Mouse (Mus musculus): ENCODE data around the gene Prdm12.
A peak's percentile ranks its signal among the peaks of the same experiment; 100 is the strongest.
"Not testable (repeated sequence)": the region's sequence is repeated elsewhere in the genome, so short reads cannot be mapped to it uniquely, and the experiment has no call there.

Gene Prdm12

GRCm38 (mm10) chr2:31641929-31642328, 2.1 kb downstream of the Prdm12 start:
- DNase-seq (ENCODE audit: low read depth, low spot score): no peak

GRCm38 (mm10) chr2:31653971-31654853, 14.4 kb downstream of the Prdm12 start:
- peak; percentile 71 for DNase-seq (ENCODE audit: low read depth, low spot score)

GRCm38 (mm10) chr2:31654854-31655559, 15.2 kb downstream of the Prdm12 start:
- DNase-seq (ENCODE audit: low read depth, low spot score): no peak

GRCm38 (mm10) chr2:31656374-31656773, 16.5 kb downstream of the Prdm12 start:
- DNase-seq (ENCODE audit: low read depth, low spot score): no peak

- DNase-seq (ENCODE audit: low read depth, low spot score): no peak
Measured at GRCm38 (mm10) chr2:31662939-31663803, 23.3 kb downstream of the Prdm12 start.

- DNase-seq (ENCODE audit: low read depth, low spot score): no peak
Measured at GRCm38 (mm10) chr2:31663804-31664180, 24.0 kb downstream of the Prdm12 start.

GRCm38 (mm10) chr2:31667332-31667731, 27.5 kb downstream of the Prdm12 start:
- DNase-seq (ENCODE audit: low read depth, low spot score): no peak

- peak; percentile 94 for DNase-seq (ENCODE audit: low read depth, low spot score)
Measured at GRCm38 (mm10) chr2:31670551-31671035, 30.8 kb downstream of the Prdm12 start, which contains the start of gene Exosc2. Gene Exosc2, plus strand, starts transcription at chr2:31670715.

GRCm38 (mm10) chr2:31678641-31679040, 38.8 kb downstream of the Prdm12 start:
- no peak for DNase-seq (ENCODE audit: low read depth, low spot score)

- not testable (repeated sequence) for DNase-seq (ENCODE audit: low read depth, low spot score)
Measured at GRCm38 (mm10) chr2:31681051-31681707, 41.3 kb downstream of the Prdm12 start.

GRCm38 (mm10) chr2:31681731-31682235, 41.9 kb downstream of the Prdm12 start:
- DNase-seq (ENCODE audit: low read depth, low spot score): no peak

- peak; percentile 49 for DNase-seq (ENCODE audit: low read depth, low spot score)
Measured at GRCm38 (mm10) chr2:31683666-31684065, 43.8 kb downstream of the Prdm12 start.

- DNase-seq (ENCODE audit: low read depth, low spot score): peak; percentile 98
Measured at GRCm38 (mm10) chr2:31688074-31688925, 48.5 kb downstream of the Prdm12 start, which contains the start of gene Abl1. Gene Abl1, plus strand, starts transcription at chr2:31688376.

- no peak for DNase-seq (ENCODE audit: low read depth, low spot score)
Measured at GRCm38 (mm10) chr2:31689045-31689444, 49.2 kb downstream of the Prdm12 start.

GRCm38 (mm10) chr2:31690063-31690462, 50.2 kb downstream of the Prdm12 start:
- DNase-seq (ENCODE audit: low read depth, low spot score): no peak

- no peak for DNase-seq (ENCODE audit: low read depth, low spot score)
Measured at GRCm38 (mm10) chr2:31698209-31698608, 58.4 kb downstream of the Prdm12 start.

GRCm38 (mm10) chr2:31700545-31701446, 61.0 kb downstream of the Prdm12 start:
- no peak for DNase-seq (ENCODE audit: low read depth, low spot score)

- no peak for DNase-seq (ENCODE audit: low read depth, low spot score)
Measured at GRCm38 (mm10) chr2:31703226-31703625, 63.4 kb downstream of the Prdm12 start.

All from telencephalon, adult 2 months (tissue).